Mouse (Mus musculus) left cerebral cortex, adult 11 months (tissue): Measurements from ENCODE around the gene Tagln2.

Source experiments
- DNase-seq: peaks from one replicate; pipeline ENCODE4 v3.0.0; 2022; ENCODE audit warnings: low spot score

Gene Tagln2

GRCm38 (mm10) chr1:172499765-172500441, at the start of gene Tagln2:
Gene Tagln2 (plus strand): TSS chr1:172500047.
- DNase-seq = no peak

DNA sequence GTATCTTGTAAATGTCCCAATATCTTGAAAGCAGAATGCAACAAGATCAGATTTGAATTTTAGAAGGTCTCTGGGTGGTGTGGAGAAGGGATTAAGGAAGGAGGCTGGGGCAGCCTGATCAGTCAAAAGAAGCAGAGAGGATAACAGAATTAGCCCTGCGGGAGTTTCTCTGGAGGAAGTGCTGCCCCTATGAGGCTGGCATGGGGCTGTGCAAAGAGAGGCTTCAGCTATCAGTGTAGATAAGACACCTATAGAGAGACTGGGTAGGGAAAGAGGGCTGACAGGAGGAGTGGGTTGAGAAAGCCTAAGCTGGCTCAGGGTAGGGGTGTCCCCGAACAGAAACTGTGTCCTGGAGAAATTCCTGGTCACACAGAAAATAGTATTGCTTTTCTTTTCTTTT, 49.6 kb upstream of the Tagln2 start:
- DNase-seq = no peak

GRCm38 (mm10) chr1:172450848-172451470, 48.9 kb upstream of the Tagln2 start:
- DNase-seq = no peak

- no peak for DNase-seq
These were observed 46.9 kb upstream of the Tagln2 start for GRCm38 (mm10) chr1:172452911-172453310.

DNA sequence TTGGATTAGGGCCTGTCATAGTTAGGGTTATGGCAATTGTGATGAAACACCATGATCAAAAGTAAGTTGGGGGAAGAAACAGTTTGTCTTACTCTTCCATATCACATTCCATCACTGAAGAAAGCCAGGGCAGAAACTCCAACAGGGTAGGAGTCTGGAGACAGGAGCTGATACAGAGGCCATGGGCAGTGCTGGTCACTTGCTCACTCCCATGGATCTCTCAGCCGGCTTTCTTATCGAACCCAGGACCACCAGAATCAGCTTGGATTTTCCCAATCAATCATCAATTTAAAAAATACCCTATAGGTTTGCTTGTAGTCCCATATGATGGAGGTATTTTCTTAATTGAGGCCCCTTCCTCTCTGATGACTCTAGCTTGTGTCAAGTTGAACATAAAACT, 46.0 kb upstream of the Tagln2 start:
- DNase-seq = no peak

DNA sequence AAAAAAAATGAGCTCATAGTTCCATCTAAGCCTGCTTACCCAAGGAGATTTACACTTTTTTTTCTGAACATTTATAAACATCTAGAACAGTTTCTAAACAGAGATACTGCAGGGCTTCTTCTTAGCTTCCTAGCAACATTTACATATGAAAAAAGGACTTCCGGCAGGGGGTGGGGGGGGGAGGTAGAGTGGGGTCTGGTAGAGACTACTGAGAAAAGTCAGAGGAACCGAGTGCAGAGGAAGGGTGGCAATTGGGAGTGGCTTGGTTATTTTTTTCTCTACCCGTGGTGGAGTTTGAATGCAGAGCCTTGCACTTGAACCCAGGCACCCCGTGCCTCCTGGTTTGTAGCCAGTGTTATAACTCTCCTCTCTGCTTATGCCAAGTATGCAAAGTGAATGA, 44.4 kb upstream of the Tagln2 start:
- DNase-seq = no peak

DNA sequence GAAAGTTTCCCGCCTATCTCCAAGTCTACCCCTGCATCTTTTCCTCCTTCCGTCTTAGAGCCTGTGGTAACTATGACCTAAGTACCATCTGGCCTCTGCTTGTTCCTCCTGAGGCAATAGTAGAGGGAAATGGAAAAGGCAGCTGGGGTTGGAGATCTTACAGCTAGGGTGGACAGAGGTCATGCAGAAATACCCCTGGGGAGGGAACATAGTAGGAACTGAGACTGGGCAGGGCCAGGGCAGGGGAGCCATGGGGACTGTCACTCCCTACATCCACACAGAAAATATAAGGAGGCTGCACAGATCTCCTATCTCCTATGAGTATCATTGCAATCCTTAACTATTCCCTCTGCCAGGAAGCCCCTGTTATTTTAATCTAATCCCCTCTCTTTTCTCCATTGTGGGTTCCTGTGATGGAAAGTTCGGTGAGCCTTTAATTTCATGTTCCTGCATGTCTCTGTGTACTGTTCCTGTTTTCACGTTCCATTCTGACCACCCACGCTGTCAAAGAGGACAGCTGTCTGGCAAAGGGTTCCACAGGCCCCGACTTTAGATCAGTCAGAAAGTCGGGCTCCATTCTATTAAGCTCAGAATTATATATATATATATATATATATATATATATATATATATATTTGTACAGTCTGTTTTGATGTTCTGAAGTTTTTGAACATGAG, 43.7 kb upstream of the Tagln2 start:
- no peak for DNase-seq

DNA sequence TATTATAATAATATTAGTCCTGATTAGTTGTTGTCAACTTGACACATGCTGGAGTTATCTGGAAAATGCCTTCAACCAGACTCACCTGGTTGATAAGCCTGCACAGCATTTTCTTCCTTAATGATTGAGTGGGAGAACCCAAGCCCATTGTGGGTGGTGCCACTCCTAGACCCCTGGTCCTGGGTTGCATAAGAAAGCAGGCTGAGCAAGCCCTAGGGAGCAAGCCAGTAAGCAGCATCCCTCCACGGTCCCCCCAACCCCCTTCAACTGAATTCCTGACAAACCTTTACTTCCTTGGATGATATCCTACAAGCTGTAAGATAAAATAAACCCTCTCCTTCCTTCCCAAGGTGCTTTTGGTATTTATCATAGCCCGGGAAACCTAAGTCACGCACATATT, 42.7 kb upstream of the Tagln2 start:
- no peak for DNase-seq

- no peak for DNase-seq
These were observed 41.8 kb upstream of the Tagln2 start for GRCm38 (mm10) chr1:172458041-172458440.

DNA sequence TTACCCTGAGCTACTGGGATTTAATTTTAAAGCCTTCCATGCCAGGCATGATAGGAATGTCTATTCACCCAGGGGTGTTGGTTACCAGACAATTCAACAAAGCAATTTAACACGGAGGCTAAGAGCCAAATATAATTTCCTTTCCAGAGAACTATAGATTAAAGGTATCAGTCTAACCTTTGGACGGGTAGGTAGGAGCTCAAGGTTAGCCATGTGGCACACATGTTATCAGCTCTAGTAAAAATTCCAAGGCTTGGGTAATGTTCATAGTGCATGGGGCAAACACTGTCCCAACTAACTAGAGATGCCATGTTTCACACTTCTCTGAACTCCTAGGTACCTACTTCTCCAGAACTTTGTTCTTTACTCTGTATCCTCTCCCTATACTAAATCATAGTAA, 38.2 kb upstream of the Tagln2 start:
- DNase-seq = no peak

GRCm38 (mm10) chr1:172462534-172462933, 37.3 kb upstream of the Tagln2 start:
- no peak for DNase-seq

GRCm38 (mm10) chr1:172463387-172464333, 36.2 kb upstream of the Tagln2 start:
- DNase-seq = no peak

GRCm38 (mm10) chr1:172468301-172468877, 31.5 kb upstream of the Tagln2 start:
- DNase-seq = no peak

GRCm38 (mm10) chr1:172469373-172469772, 30.5 kb upstream of the Tagln2 start:
- no peak for DNase-seq

GRCm38 (mm10) chr1:172469810-172470448, 29.9 kb upstream of the Tagln2 start:
- no peak for DNase-seq

DNA sequence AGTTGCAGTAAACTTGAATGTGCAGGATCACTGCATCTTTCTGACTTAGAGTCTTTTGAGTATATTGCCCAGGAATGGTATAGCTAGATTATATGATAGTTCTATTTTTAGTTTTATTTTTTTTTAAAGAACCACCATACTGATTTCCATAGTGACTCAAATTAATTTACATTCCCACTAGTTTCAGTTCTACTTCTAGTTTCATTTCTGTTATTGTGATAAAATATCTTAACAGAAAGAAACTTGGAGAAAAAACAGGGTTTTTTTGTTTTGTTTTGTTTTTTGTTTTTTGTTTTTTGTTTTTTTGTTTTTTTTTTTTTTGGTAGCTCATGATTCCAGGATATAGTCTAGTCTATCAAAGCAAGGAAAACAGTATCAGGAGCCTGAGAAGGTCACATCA, 26.9 kb upstream of the Tagln2 start:
- no peak for DNase-seq

- no peak for DNase-seq
These were observed 25.7 kb upstream of the Tagln2 start for GRCm38 (mm10) chr1:172474196-172474595.

DNA sequence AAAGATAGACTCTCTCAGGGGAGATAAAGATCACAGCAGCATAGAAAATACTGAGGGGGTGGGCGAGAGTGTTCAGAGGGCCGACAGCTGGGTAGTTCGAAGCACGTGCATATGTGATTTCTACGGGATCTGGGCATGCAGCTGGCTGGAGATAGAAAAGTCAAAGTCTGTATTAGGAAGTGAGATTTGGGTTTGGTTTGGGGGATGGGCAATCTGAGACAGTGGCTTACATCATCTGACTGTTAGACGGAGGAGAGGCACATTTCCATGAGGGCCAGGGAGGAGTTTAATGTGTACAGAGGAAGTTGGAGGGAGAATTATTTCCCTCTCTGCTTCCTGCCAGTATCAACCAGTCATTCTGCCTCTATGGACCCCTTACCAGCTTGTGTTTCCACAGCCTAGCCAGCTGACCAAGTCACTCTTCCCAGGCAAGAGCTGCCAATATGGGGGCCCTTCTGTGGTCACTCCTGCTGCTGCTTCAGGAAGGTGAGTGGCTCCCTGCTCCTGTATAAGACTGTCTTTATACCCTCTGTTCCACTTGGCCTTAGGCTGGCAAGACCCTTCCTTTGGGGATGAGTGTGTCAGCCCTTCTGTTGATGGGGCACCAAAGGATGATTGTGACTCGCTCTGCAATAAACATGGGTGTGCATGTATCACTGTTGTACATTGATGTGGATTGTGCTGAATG, 24.6 kb upstream of the Tagln2 start, which contains the start of gene Slamf9:
Gene Slamf9 (plus strand): TSS at position 305 of the 688 bp plus-strand sequence.
- no peak for DNase-seq

DNA sequence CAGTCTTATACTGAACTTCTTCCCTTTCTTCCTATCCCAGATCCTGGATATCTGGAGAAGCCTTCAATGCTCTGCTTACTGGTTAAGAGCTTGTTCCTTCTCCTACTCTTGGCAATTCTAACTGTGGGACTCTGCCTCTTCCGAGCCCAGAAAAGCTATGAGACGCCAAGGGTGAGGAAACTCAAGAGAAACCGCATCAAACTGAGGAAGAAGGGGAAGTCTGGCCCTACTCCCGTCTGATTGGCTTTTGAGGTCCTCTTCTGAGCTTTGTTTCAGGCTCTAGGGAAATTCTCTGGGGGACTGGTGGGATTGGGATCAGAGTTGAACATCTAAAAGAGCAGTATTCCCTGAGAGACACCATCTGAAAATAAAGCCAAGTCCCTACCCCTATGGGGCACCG, 21.8 kb upstream of the Tagln2 start:
- no peak for DNase-seq

DNA sequence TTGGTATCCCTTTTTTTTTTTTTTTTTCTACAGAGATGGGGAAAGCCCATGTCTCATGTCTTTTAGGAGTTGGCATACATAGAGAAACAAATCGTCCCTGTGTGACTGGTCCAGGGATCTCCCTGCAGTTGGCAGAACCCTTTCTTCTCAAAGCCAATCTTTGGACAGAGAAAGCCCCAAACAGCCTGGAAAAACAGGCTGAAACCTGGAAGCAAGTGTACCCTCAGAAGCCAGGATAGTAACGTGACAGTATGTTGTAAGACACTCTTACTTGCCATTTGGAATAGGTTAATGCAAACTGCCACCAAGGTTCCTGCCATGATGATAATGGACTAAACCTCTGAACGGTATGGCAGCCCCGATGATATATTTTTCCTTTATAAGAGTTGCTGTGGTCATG, 19.5 kb upstream of the Tagln2 start:
- no peak for DNase-seq

GRCm38 (mm10) chr1:172481111-172481510, 18.7 kb upstream of the Tagln2 start:
- DNase-seq = no peak
